Mouse (Mus musculus): ENCODE measurements around the gene Tmc3. TPM values are rescaled to one million over a fixed set of nuclear protein-coding genes. Genes with fewer than 3 reads are reported as not detected.

The Tmc3 gene
- under 1 TPM; 0.17 to 0.41 TPM for total RNA-seq (2021)
- long read RNA-seq, experiment 1: 0 reads
- long read RNA-seq, experiment 2: 0 reads

- peak; percentile 49 to 74 for DNase-seq (ENCODE audit: low spot score in 2 of 2)
Measured at GRCm38 (mm10) chr7:83584639-83585471, at the start of gene Tmc3. Tmc3 (plus strand) TSS chr7:83584927.

DNA sequence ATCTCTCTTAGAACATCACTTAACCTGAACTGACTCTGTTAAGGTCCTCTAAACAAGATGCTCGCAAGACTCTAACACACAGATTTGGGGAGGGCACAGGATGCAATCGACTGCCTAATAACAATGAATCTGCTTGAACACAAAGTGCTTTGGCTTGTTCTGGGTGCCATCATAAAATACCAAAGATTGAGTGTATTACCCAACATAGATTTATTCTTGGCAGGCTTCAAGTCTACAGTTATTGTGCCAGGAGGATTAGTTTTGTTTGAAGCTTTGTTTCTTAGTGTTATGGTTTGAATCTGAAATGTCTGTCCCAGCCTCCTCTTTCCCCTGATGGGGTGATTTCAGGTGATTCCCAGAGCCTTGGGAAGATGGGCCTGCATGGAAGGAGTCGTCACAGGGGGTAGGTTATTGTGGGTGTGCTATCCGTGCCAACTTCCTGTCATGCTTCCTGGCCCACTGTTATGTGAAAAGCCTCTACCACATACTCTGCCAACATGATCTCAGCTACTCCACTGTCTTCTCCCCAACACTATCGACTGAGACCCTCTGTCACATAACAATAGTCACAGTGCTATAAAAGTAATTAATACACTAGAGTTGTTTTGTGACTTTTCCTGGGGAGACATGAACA, 43.1 kb upstream of the Tmc3 start:
- no peak for DNase-seq (ENCODE audit: low spot score in 2 of 2)

GRCm38 (mm10) chr7:83548686-83549352, 35.9 kb upstream of the Tmc3 start:
- no peak for DNase-seq (ENCODE audit: low spot score in 2 of 2)

GRCm38 (mm10) chr7:83549353-83549774, 35.4 kb upstream of the Tmc3 start:
- no peak for DNase-seq (ENCODE audit: low spot score in 2 of 2)

GRCm38 (mm10) chr7:83549951-83550407, 34.7 kb upstream of the Tmc3 start:
- DNase-seq (ENCODE audit: low spot score in 2 of 2): peak; percentile 41 to 81

GRCm38 (mm10) chr7:83554477-83554876, 30.2 kb upstream of the Tmc3 start:
- no peak for DNase-seq (ENCODE audit: low spot score in 2 of 2)

DNA sequence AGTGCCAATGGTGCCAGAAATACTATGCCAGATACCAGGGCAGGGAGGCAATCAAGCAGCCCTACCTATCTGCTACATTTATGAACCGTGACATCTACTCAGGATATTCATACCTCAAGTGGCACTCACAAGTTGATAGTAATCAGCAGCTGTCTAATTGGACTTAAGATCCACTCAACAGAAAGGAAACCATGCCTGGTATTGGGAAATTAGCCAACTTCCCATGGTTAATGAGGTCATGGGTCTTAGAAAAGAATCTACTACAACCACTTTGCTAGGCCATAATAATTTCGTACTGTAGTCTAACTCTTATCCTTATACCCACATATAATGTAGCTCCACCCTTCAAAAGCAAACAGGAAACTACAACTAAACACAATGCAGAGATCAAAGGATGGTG, 28.2 kb upstream of the Tmc3 start:
- no peak for DNase-seq (ENCODE audit: low spot score in 2 of 2)

- DNase-seq (ENCODE audit: low spot score in 2 of 2): no peak
Measured at GRCm38 (mm10) chr7:83558741-83559280, 25.9 kb upstream of the Tmc3 start.

DNA sequence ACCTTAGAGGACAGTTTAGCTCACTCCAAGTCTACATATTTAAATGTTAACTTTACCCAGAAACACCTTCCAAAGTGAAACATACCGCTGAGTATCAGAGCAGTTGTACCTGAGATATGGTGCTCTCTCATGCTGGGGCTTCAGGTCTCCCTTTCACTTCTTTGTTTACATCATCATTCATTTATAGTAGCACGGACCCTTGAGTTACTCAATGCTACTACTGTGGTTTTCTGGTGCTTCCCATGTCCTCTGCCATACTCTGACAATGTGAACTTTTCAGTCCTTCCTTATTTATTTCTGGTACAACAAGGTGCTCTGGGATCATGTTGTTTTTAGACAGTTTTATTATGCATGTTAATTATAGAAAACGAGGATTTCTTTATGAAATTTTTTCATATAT, 25.2 kb upstream of the Tmc3 start:
- no peak for DNase-seq (ENCODE audit: low spot score in 2 of 2)

DNA sequence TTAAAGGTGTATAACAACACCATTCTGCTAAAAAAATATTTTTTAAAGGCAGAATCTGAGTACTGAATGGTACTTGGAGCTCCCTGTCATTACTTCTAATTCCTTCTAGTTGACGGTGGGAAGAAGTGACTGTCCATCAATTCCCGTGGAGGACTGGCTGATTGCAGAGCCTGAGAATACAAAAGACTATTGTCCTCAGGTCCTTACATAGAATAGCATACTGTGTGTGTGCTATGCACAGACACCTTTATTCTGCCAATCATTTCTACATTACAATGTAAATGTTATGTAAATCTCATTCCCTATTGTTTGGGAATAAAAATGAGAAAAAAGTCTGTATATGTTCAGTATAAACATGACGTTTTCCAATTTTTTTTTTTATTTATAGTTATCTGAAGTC, 22.9 kb upstream of the Tmc3 start:
- DNase-seq (ENCODE audit: low spot score in 2 of 2): no peak

DNA sequence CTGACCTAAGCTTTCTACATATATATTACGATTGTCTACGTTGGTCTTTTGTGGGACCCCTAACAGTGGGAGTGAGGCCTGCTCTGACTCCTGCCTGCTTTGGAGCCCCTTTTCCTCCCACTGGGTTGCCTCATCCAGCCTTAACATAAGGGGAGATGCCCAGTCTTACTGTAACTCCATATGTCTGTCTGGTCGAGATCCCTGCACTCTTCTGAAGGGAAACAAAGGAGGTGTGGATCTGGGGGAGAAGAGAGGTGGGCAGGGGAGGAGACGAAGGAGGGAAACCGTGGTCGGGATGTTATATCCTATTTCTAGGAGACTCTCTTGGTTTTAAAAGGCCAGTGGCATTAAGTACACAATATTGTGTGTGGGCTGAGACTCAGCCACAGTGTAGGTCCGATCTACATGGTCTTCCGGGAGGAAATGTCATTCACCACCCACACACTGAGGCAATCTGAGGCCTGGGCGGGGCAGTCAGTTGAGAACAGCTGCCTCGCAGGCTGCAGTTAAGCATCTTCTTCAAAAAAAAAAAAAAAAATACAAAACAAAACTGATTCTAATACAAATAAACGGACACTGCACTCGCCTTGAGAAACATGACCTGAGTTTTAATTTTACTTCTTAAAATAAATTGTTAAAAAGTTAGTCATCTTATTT, 20.0 kb upstream of the Tmc3 start:
- no peak for DNase-seq (ENCODE audit: low spot score in 2 of 2)

DNA sequence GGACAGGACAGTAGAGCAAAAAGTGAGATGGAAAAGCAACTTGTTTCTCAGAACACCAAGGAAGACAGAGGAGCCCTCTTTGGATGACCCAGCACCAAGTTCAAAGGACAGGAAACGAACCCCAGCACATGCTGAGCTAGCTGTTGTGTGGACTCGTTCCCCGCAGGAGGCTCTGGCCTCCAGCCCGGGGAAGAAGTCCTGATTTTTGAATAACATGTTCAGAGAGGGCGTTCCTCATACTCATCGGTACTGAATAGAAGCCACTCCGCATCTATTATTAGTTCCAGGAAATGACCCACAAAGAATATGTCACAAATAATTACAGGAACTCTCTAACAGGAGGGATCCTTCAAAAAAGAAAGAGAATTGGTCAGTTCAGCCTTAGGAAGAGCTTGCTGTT, 18.8 kb upstream of the Tmc3 start:
- no peak for DNase-seq (ENCODE audit: low spot score in 2 of 2)

DNA sequence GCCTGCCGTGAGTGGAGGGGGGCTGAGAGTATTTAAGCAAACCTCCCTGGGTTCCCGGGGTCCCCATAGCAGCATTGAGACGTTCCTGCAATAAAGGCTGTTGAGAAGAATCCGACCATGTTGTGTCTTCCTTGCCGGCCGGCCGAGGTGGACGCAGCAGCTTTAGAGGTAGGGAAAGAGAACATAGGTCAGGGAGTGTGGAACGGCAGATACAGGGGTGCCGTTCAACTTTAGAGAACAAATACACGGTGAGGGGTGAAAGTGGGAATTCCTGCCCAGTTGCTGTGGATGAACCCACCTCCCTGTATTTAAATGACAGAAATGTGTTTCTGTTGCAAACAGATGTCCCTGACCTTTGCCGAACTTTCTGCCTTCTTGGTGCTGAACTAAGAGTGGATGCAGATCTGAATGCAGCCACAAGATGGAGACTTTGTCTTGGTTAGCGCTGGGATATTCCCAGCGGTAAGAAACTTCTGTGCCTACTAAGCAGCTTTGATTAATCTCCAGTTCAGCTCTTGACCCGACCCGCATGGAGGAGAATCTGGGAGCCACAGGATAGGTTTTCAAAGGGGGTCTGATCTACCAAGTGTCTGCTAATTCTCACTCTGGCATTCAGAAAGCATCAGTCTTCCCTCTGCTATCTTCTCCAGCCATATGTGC, 16.8 kb upstream of the Tmc3 start:
- DNase-seq (ENCODE audit: low spot score in 2 of 2): peak; percentile 35 to 48

GRCm38 (mm10) chr7:83568815-83569214, 15.9 kb upstream of the Tmc3 start:
- DNase-seq (ENCODE audit: low spot score in 2 of 2): no peak

- no peak for DNase-seq (ENCODE audit: low spot score in 2 of 2)
Measured at GRCm38 (mm10) chr7:83569436-83569835, 15.3 kb upstream of the Tmc3 start.

DNA sequence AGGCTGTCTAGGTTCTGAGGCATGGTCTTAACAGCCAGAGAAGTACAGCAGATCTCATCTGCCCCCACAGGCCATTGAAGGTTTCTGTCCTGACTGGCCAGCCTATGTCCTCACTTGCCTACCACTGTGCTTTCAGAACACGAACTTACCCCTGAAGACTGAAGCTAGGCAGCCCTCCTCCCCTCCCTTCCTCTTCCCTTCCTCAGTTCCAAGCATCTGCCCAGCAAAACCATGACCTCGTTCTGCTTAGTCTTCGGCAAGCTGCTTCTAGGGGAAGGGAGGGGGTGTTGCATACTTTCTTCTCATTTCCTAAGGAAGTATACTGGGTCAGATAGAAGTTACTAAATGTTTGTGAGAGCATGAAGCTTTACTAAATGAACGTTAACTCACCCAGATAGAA, 13.7 kb upstream of the Tmc3 start:
- DNase-seq (ENCODE audit: low spot score in 2 of 2): no peak

DNA sequence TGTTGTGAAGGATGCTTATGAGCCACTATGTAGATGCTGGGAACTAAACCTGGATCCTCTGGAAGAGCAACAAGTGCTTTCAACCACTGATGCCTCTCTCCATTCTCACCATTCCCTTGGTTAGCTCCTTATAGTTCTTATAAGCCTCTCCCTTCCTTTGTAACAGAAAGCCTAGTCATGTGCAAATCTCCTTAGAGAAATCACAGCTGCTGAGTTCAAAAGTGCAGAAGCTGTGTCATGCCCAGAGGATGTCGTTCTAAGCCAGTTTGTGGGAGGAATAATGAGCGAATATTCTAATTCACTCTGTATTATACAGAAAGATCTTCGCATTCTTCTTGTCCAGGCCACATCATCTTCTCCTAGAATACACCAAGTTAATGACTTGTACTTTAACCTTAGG, 12.8 kb upstream of the Tmc3 start:
- no peak for DNase-seq (ENCODE audit: low spot score in 2 of 2)

DNA sequence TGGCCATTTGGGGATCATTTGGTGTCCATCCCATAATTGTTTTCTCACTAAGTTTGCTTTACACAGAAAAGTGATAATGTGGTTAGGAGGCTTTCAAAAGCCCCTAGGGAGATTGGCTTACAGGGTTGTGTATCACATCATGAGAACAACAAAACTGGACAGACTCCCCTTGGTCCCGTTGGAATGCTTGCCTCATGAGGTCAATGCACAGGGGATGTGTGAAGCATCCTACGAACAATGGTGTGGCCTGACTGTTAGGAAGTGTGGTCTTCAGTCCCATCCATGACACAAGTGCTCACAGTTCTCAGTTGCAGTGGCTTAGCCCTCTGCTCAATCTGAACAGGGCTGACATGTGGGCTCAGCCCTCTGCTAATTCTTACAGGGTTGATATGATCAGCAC, 12.3 kb upstream of the Tmc3 start:
- no peak for DNase-seq (ENCODE audit: low spot score in 2 of 2)

GRCm38 (mm10) chr7:83580946-83581345, 3.8 kb upstream of the Tmc3 start:
- DNase-seq (ENCODE audit: low spot score in 2 of 2): peak; percentile 25 to 53

GRCm38 (mm10) chr7:83594056-83594455, 9.3 kb downstream of the Tmc3 start:
- no peak for DNase-seq (ENCODE audit: low spot score in 2 of 2)

- DNase-seq (ENCODE audit: low spot score in 2 of 2): no peak
Measured at GRCm38 (mm10) chr7:83597063-83597462, 12.3 kb downstream of the Tmc3 start.

Measured in layer of hippocampus, postnatal 14 days (tissue).